Mouse (Mus musculus) brain, embryonic 14.5 days (tissue): ENCODE results near the gene D630039A03Rik.

Experiments
- CTCF ChIP-seq: fragments of 200-500 bp; IDR thresholded peaks from 2 replicates; pipeline ENCODE4 v1.5.1; 2012; ENCODE audit warnings: inconsistent platforms, mild to moderate bottlenecking, moderate library complexity, borderline replicate concordance; ENCODE audit not compliant: insufficient read depth, insufficient read length; ENCODE audit errors: extremely low read depth
- POLR2A ChIP-seq: fragments of 200-500 bp; IDR thresholded peaks from 2 replicates; pipeline ENCODE4 v1.6.1; 2012; ENCODE audit warnings: mild to moderate bottlenecking, inconsistent platforms, borderline replicate concordance; ENCODE audit not compliant: poor library complexity, insufficient read depth, insufficient read length, severe bottlenecking; ENCODE audit errors: extremely low read depth

- TF ChIP-seq CTCF (no peak), POLR2A (no peak)
Measured at GRCm38 (mm10) chr4:57952891-57953290, 36.8 kb upstream of the D630039A03Rik start.
